Mouse (Mus musculus) embryo, embryonic 10.5 days (tissue): ENCODE measurements around the gene Kcnip2.
"Not testable (repeated sequence)": the region's sequence is repeated elsewhere in the genome, so short reads cannot be mapped to it uniquely, and the experiment has no call there.

Experiments used
- DNase-seq: peaks from one replicate; pipeline ENCODE4 v3.0.0-alpha.2; 2015; ENCODE audit warnings: low spot score

The Kcnip2 gene

GRCm38 (mm10) chr19:45812115-45812514 lies 3.7 kb downstream of the Kcnip2 start:
- DNase-seq = peak; percentile 75

GRCm38 (mm10) chr19:45811028-45811674 lies 4.7 kb downstream of the Kcnip2 start:
- DNase-seq = no peak

- no peak for DNase-seq
Observed at GRCm38 (mm10) chr19:45807732-45808131, 8.1 kb downstream of the Kcnip2 start.

GRCm38 (mm10) chr19:45805817-45806216 lies 10.0 kb downstream of the Kcnip2 start:
- not testable (repeated sequence) for DNase-seq

- DNase-seq = peak; percentile 79
Observed at GRCm38 (mm10) chr19:45804593-45805368, 11.1 kb downstream of the Kcnip2 start.

- no peak for DNase-seq
Observed at GRCm38 (mm10) chr19:45803408-45803807, 12.5 kb downstream of the Kcnip2 start.

- no peak for DNase-seq
Observed at GRCm38 (mm10) chr19:45802702-45803101, 13.2 kb downstream of the Kcnip2 start.

GRCm38 (mm10) chr19:45796879-45797278 lies 19.0 kb downstream of the Kcnip2 start:
- no peak for DNase-seq

GRCm38 (mm10) chr19:45796061-45796556 lies 19.8 kb downstream of the Kcnip2 start:
- peak; percentile 61 for DNase-seq

- no peak for DNase-seq
Observed at GRCm38 (mm10) chr19:45795406-45795944, 20.4 kb downstream of the Kcnip2 start.

GRCm38 (mm10) chr19:45794718-45795117 lies 21.1 kb downstream of the Kcnip2 start:
- DNase-seq = no peak

- no peak for DNase-seq
Observed at GRCm38 (mm10) chr19:45792404-45792803, 23.5 kb downstream of the Kcnip2 start.

- no peak for DNase-seq
Observed at GRCm38 (mm10) chr19:45789888-45790874, 25.7 kb downstream of the Kcnip2 start.

GRCm38 (mm10) chr19:45789365-45789764 lies 26.5 kb downstream of the Kcnip2 start:
- DNase-seq = no peak

GRCm38 (mm10) chr19:45788337-45788736 lies 27.5 kb downstream of the Kcnip2 start:
- no peak for DNase-seq

- no peak for DNase-seq
Observed at GRCm38 (mm10) chr19:45787450-45787849, 28.4 kb downstream of the Kcnip2 start.

GRCm38 (mm10) chr19:45785470-45785869 lies 30.4 kb downstream of the Kcnip2 start:
- no peak for DNase-seq

- DNase-seq = no peak
Observed at GRCm38 (mm10) chr19:45783933-45784576, 31.8 kb downstream of the Kcnip2 start.

GRCm38 (mm10) chr19:45783181-45783932 lies 32.5 kb downstream of the Kcnip2 start, which contains the start of gene Mgea5:
Gene Mgea5 (minus strand): TSS chr19:45783837.
- peak; percentile 99 for DNase-seq

- peak; percentile 79 for DNase-seq
Observed at GRCm38 (mm10) chr19:45782315-45783001, 33.4 kb downstream of the Kcnip2 start.
